Mouse (Mus musculus) adrenal gland, postnatal 36 days (tissue): Measurements from ENCODE around the gene Atp6v1g3. TPM values are rescaled to one million over a fixed set of nuclear protein-coding genes. Genes with fewer than 3 reads are reported as not detected.

Source experiments
- total RNA-seq, 2 experiments: library from RNA; stranded (reverse); gene quantifications; 2 replicates each; pipeline ENCODE4 v1.2.3; 2021

Gene Atp6v1g3
- total RNA-seq, 2 experiments from 2014 or later, result not detected

Other genes starting within 250 kb of the Atp6v1g3 start
- gene Ptprc, start 98.0 kb upstream of the Atp6v1g3 start, total RNA-seq, result 1 to 10 TPM; 4.2 to 8.5 TPM